Mouse (Mus musculus): ENCODE results near the gene Tnnc2.

GRCm38 (mm10) chr2:164761971-164762370 lies 17.8 kb downstream of the Tnnc2 start:
- TF ChIP-seq CTCF (IDR thresholded peaks at IDR 0.05; ENCODE audit: extremely low read depth, insufficient read length, insufficient replicate concordance, low read depth, low read length) (no peak), POLR2A (IDR thresholded peaks at IDR 0.05; ENCODE audit: low read depth, low read length) (no peak)

Measured in small intestine, adult 2 months (tissue).